Mouse (Mus musculus): ENCODE measurements around the gene Olfr822. TPM values are rescaled to one million over a fixed set of nuclear protein-coding genes. Genes with fewer than 3 reads are reported as not detected.
A peak's percentile ranks its signal among the peaks of the same experiment; 100 is the strongest.
"Not testable (repeated sequence)": the region's sequence is repeated elsewhere in the genome, so short reads cannot be mapped to it uniquely, and the experiment has no call there.

Gene Olfr822
- not detected in 2 replicates for total RNA-seq (2015)
- not detected in 2 replicates for total RNA-seq (2017)

DNA sequence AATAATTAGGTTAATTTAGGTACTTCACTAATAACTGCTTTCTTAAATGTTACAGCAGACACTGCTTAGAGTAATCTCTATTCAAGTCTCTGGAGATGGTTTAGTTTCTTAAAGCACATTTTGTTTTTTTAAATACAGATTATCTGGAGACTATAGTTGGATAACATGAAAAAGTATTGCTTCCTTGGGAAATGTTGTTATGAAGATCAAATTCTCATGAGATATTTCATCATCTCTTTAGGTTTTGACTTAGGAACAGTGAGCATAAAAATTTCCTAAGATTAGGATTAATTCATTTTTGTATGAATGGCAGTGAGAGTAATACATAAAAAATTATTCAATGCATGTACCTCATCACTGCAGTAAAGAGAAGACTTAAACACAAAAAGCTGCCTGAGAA is at the start of gene Olfr822:
Gene Olfr822, plus strand, starts transcription at position 301 of the 400 bp plus-strand sequence.
- no peak for ATAC-seq (replicated peaks; ENCODE audit: poor library complexity)

DNA sequence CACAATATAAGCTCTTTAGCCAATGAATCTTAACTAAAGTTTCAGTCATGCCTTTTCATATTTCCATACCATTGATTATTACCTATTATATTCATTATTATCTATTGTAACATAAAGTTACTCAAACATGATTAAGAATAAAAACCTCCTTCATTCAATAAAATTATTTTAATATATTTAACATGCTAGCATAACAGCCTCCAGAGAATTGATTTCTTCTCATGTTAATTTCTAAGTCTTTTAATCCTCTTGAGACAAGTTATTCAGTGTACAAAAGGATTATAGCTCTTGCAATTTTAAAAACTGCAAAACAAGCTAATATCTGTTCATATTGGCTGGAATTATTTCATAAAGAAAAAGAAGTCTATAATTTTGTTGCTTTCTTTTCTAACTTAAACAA is 41.0 kb upstream of the Olfr822 start, which contains the start of gene Olfr821:
Gene Olfr821, plus strand, starts transcription at position 301 of the 400 bp plus-strand sequence.
- ATAC-seq (replicated peaks; ENCODE audit: poor library complexity) = no peak

DNA sequence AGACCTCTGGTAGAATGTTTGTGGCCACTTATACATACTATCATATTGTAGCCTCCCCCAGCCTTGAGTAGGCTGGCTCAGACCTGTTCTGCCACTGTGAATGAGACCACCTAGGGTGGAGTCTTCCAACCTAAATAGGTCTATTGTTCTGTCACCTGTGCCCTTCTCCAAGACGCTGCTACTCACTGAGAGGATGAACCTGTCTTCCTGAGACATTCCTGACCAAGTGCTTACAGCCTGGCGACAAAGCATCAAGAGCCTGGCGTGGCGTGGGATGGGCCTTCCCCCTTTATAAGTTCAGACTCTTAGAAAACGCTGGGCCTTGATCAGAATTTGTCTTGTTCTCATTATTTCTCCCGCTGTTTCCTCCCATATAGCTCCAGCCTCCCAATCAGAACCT is 33.9 kb upstream of the Olfr822 start:
- ATAC-seq (replicated peaks; ENCODE audit: poor library complexity) = no peak

DNA sequence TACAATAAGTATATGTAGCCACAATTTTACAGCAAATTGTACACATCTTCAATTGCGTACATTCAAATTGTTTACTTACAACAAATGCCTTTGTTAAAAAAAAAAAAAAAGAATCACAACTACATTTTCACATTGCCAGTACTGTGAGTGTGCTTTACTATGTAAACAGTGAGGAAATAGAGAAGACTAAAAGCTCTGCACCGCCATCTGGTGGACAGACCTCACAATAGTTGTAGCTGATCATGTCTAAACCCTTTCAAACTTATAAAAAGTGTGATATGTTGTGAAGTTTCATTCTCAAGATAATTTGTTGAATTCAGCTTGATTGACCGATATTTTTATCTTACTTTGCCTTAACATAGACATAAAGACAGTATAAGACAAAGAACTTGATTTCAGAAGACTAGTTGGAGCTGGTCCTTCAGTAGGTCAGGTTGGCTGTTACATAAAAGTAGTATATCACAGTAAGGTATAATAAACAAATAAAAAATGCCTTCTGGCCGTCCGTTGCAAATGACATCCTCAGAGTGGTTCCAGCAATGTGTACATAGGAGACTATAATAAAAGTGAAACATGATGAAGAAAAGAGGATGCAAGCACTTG is 21.9 kb downstream of the Olfr822 start:
- peak; percentile 96 for ATAC-seq (replicated peaks; ENCODE audit: poor library complexity)

DNA sequence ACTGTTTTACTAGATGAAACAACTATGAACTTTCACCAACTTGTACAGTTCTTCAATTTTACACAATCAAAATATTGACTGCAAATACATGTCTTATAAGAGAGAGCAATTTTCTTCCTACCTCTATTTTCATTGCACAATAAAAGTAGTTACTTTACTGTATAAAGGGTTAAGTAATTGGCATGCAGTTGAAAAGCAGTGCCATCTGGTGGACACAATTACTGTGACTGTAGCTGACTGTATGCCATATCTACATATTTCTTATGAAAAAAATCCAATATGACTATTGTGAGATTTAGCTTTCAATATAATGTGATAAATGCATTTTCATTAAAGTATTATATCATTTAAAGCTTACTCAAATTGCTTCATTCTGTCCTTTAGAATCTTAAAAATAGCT is 25.1 kb downstream of the Olfr822 start:
- peak; percentile 79 for ATAC-seq (replicated peaks; ENCODE audit: poor library complexity)

DNA sequence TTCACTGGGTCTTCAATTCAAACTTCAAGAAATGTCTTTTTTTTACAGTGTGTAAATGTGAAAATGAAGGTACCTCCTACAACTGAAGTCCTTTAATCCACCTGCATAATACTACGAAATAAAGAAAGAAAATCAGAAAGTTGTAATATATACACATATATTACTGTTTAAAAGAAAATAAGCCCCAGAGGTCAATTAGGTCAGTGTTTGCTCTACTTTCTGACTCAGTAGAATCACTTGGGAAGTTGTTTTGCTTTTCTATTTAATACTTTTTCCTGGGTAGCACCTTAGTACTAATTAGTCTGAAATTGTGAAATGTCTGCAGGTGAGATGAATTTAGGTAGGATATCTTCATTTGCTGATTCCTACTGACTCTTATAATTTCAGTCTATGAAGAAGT is 44.3 kb downstream of the Olfr822 start, which contains the start of gene Olfr823:
Gene Olfr823, minus strand, starts transcription at position 101 of the 400 bp plus-strand sequence.
- ATAC-seq (replicated peaks; ENCODE audit: poor library complexity) = not testable (repeated sequence)

DNA sequence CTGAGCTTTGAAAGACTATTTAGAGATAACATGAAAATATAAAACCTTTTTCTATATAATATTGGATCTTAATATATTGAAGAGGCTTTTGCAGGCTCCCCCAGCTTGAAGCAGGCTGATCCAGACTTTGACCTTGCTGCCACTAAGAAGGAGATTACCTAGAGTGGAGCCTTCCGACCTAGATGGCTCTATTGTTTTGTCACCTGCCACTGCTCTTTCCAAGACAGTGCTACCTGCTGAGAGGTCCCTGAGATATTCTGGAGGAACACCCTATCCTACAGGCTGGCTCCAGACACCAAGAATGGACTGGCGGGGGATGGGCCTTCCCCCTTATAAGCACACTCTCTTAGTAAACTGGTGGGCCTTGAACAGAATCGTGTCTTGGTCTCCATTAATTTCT is 45.0 kb downstream of the Olfr822 start:
- not testable (repeated sequence) for ATAC-seq (replicated peaks; ENCODE audit: poor library complexity)

Other genes starting within 250 kb of the Olfr822 start
- not detected in 2 replicates for gene Olfr812, start 225.1 kb upstream of the Olfr822 start, total RNA-seq (2015)
- gene Olfr812, start 225.1 kb upstream of the Olfr822 start, total RNA-seq (2017) = not detected in 2 replicates
- not detected in 2 replicates for gene Olfr813, start 215.8 kb upstream of the Olfr822 start, total RNA-seq (2015)
- not detected in 2 replicates for gene Olfr813, start 215.8 kb upstream of the Olfr822 start, total RNA-seq (2017)
- gene Olfr814, start 191.4 kb upstream of the Olfr822 start, total RNA-seq (2015) = not detected in 2 replicates
- gene Olfr814, start 191.4 kb upstream of the Olfr822 start, total RNA-seq (2017) = not detected in 2 replicates
- gene Olfr815, start 165.3 kb upstream of the Olfr822 start, total RNA-seq (2015) = not detected in 2 replicates
- gene Olfr815, start 165.3 kb upstream of the Olfr822 start, total RNA-seq (2017) = not detected in 2 replicates
- gene Olfr816, start 155.6 kb upstream of the Olfr822 start, total RNA-seq (2015) = not detected in 2 replicates
- not detected in 2 replicates for gene Olfr816, start 155.6 kb upstream of the Olfr822 start, total RNA-seq (2017)
- gene Olfr818, start 122.1 kb upstream of the Olfr822 start, total RNA-seq (2015) = not detected in 2 replicates
- gene Olfr818, start 122.1 kb upstream of the Olfr822 start, total RNA-seq (2017) = not detected in 2 replicates
- not detected in 2 replicates for gene Olfr819, start 103.9 kb upstream of the Olfr822 start, total RNA-seq (2015)
- not detected in 2 replicates for gene Olfr819, start 103.9 kb upstream of the Olfr822 start, total RNA-seq (2017)
- not detected in 2 replicates for gene Olfr247, start 95.1 kb upstream of the Olfr822 start, total RNA-seq (2015)
- gene Olfr247, start 95.1 kb upstream of the Olfr822 start, total RNA-seq (2017) = not detected in 2 replicates
- gene Gm10310, start 86.1 kb upstream of the Olfr822 start, total RNA-seq (2015) = not detected in 2 replicates
- gene Gm10310, start 86.1 kb upstream of the Olfr822 start, total RNA-seq (2017) = not detected in 2 replicates
- not detected in 2 replicates for gene Olfr820, start 58.6 kb upstream of the Olfr822 start, total RNA-seq (2015)
- not detected in 2 replicates for gene Olfr820, start 58.6 kb upstream of the Olfr822 start, total RNA-seq (2017)
- gene Olfr821, start 40.9 kb upstream of the Olfr822 start, total RNA-seq (2015) = not detected in 2 replicates
- not detected in 2 replicates for gene Olfr821, start 40.9 kb upstream of the Olfr822 start, total RNA-seq (2017)
- not detected in 2 replicates for gene Olfr823, start 44.2 kb downstream of the Olfr822 start, total RNA-seq (2015)
- gene Olfr823, start 44.2 kb downstream of the Olfr822 start, total RNA-seq (2017) = not detected in 2 replicates
- gene Olfr824, start 58.8 kb downstream of the Olfr822 start, total RNA-seq (2015) = not detected in 2 replicates
- gene Olfr824, start 58.8 kb downstream of the Olfr822 start, total RNA-seq (2017) = not detected in 2 replicates
- gene Olfr825, start 95.6 kb downstream of the Olfr822 start, total RNA-seq (2015) = not detected in 2 replicates
- gene Olfr825, start 95.6 kb downstream of the Olfr822 start, total RNA-seq (2017) = not detected in 2 replicates
- gene Olfr826, start 113.0 kb downstream of the Olfr822 start, total RNA-seq (2015) = not detected in 2 replicates
- not detected in 2 replicates for gene Olfr826, start 113.0 kb downstream of the Olfr822 start, total RNA-seq (2017)
- not detected in 2 replicates for gene Olfr827, start 143.2 kb downstream of the Olfr822 start, total RNA-seq (2015)
- not detected in 2 replicates for gene Olfr827, start 143.2 kb downstream of the Olfr822 start, total RNA-seq (2017)
- gene Neurod4, start 209.0 kb downstream of the Olfr822 start, total RNA-seq (2015) = not detected in 2 replicates
- gene Neurod4, start 209.0 kb downstream of the Olfr822 start, total RNA-seq (2017) = not detected in 2 replicates